Mouse (Mus musculus) midbrain, embryonic 14.5 days (tissue): ENCODE measurements around the gene C530008M17Rik. TPM values are rescaled to one million over a fixed set of nuclear protein-coding genes. Genes with fewer than 3 reads are reported as not detected.

Experiments used
- ATAC-seq: fragments of 200-750 bp; cut with Nextera tagmentation; 2 replicates; pipeline ENCODE4 v1.8.0; 2017; ENCODE audit warnings: moderate number of reproducible peaks, moderate library complexity; ENCODE audit not compliant: low FRiP score, low TSS enrichment
- DNase-seq: peaks from one replicate; pipeline ENCODE4 v3.0.0-alpha.2; 2015
- H3K27ac ChIP-seq: fragments of 300-500 bp; sonication (generic); replicated peaks from 2 replicates; pipeline ENCODE4 v1.5.1; 2014; ENCODE audit warnings: mild to moderate bottlenecking, low read depth, low read length, moderate library complexity
- H3K27me3 ChIP-seq: fragments of 300-500 bp; sonication (generic); 2 replicates; pipeline ENCODE4 v1.6.1; 2014; ENCODE audit warnings: low read length, control low read depth, mixed read lengths; ENCODE audit not compliant: control insufficient read depth, insufficient read depth
- H3K36me3 ChIP-seq: fragments of 300-500 bp; sonication (generic); 2 replicates; pipeline ENCODE4 v1.6.1; 2014; ENCODE audit warnings: low read length, control low read depth; ENCODE audit not compliant: control insufficient read depth, insufficient read depth
- H3K4me1 ChIP-seq: fragments of 300-500 bp; sonication (generic); 2 replicates; pipeline ENCODE4 v1.6.1; 2014; ENCODE audit warnings: mild to moderate bottlenecking, antibody characterized with exemption, low read length, control low read depth; ENCODE audit not compliant: control insufficient read depth, insufficient read depth
- H3K4me2 ChIP-seq: fragments of 300-500 bp; sonication (generic); 2 replicates; pipeline ENCODE4 v1.6.1; 2014; ENCODE audit warnings: mild to moderate bottlenecking, low read length, moderate library complexity
- H3K4me3 ChIP-seq: fragments of 300-500 bp; sonication (generic); replicated peaks from 2 replicates; pipeline ENCODE4 v1.5.1; 2014; ENCODE audit warnings: low read depth, low read length
- H3K9ac ChIP-seq: fragments of 300-500 bp; sonication (generic); replicated peaks from 2 replicates; pipeline ENCODE4 v1.6.1; 2014; ENCODE audit warnings: mild to moderate bottlenecking, low read length, moderate library complexity
- H3K9me3 ChIP-seq: fragments of 300-500 bp; sonication (generic); 2 replicates; pipeline ENCODE4 v1.6.1; 2016; ENCODE audit warnings: low read length, control low read depth, mixed read lengths; ENCODE audit not compliant: control insufficient read depth
- WGBS: fragments of 180-500 bp; shearing (Covaris S2); extraction: QIAGEN DNeasy Blood & Tissue Kit; methylation state at CpG from one replicate; pipeline ENCODE4 v1.1.7; 2014; 5-methylcytosine and 5-hydroxymethylcytosine counted together
- polyA plus RNA-seq: library from polyadenylated mRNA; unstranded; fragments of >200 nt; fragmentation: Nextera tagmentation; extraction: Ambion mirVana; gene quantifications from 2 replicates; pipeline ENCODE4 v1.2.1, GENCODE M21; 2014

Gene C530008M17Rik
- polyA plus RNA-seq, 1 experiment from 2014 or later, result 60.0 TPM

- H3K27ac ChIP-seq, result no peak overlapping the region
- ATAC-seq (no peak), DNase-seq (no peak)
- peaks cover 50% of the 10 kb centered on the region for H3K36me3 ChIP-seq
- no peaks in the 10 kb centered on the region for H3K9me3 ChIP-seq
- no peaks in the 10 kb centered on the region for H3K4me1 ChIP-seq
- H3K27me3 ChIP-seq, result no peaks in the 10 kb centered on the region
- 94% methylated on average over 25 of the region's 25 CpGs for WGBS
- no peak overlapping the region for H3K4me3 ChIP-seq
- no peak overlapping the region for H3K4me2 ChIP-seq
- no peak overlapping the region for H3K9ac ChIP-seq
These were observed 219.9 kb downstream of the C530008M17Rik start for GRCm38 (mm10) chr5:76876106-76876758.

GRCm38 (mm10) chr5:76884107-76884506 lies 227.8 kb downstream of the C530008M17Rik start:
- ATAC-seq (no peak), DNase-seq (no peak)
- Histone ChIP-seq H3K36me3 (peaks cover 52% of the 10 kb centered on the region), H3K4me2 (no peak overlapping the region), H3K4me3 (no peak overlapping the region), H3K9me3 (no peaks in the 10 kb centered on the region), H3K4me1 (no peaks in the 10 kb centered on the region), H3K27ac (no peak overlapping the region), H3K27me3 (no peaks in the 10 kb centered on the region), H3K9ac (no peak overlapping the region)
- 92% methylated on average over 1 of the region's 1 CpGs for WGBS

DNA sequence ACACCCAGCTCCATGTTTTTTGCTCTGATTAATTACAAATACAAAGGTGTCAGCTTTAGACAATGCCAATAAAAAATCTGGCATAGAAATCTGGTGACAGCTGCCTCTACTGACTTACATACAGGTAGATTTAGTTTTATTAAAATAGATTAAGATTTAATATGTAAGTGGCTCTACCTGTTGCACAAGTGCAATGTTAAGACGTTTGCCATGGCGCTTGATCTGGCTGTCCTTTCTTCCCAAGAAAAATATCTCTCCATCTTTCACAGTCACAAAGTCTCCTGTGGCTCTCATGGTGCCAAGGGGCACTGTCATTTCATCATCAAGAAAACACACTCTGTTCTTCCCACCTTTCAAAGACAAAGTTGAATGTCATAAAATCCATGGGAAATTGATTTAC lies 230.7 kb downstream of the C530008M17Rik start:
- ATAC-seq (no peak), DNase-seq (no peak)
- no peak overlapping the region for H3K4me2 ChIP-seq
- no peak overlapping the region for H3K27ac ChIP-seq
- H3K9ac ChIP-seq, result no peak overlapping the region
- no peaks in the 10 kb centered on the region for H3K27me3 ChIP-seq
- no peaks in the 10 kb centered on the region for H3K9me3 ChIP-seq
- no peak overlapping the region for H3K4me3 ChIP-seq
- H3K4me1 ChIP-seq, result no peaks in the 10 kb centered on the region
- 95% methylated on average over 2 of the region's 2 CpGs for WGBS
- peaks cover 70% of the 10 kb centered on the region for H3K36me3 ChIP-seq

GRCm38 (mm10) chr5:76892608-76893007 lies 236.3 kb downstream of the C530008M17Rik start:
- H3K27me3 ChIP-seq, result no peaks in the 10 kb centered on the region
- no peaks in the 10 kb centered on the region for H3K9me3 ChIP-seq
- H3K9ac ChIP-seq, result no peak overlapping the region
- DNase-seq (no peak), ATAC-seq (no peak)
- peaks cover 55% of the 10 kb centered on the region for H3K36me3 ChIP-seq
- H3K4me3 ChIP-seq, result no peak overlapping the region
- no peak overlapping the region for H3K27ac ChIP-seq
- no peaks in the 10 kb centered on the region for H3K4me1 ChIP-seq
- no peak overlapping the region for H3K4me2 ChIP-seq
- WGBS, result 90% methylated on average over 2 of the region's 2 CpGs

DNA sequence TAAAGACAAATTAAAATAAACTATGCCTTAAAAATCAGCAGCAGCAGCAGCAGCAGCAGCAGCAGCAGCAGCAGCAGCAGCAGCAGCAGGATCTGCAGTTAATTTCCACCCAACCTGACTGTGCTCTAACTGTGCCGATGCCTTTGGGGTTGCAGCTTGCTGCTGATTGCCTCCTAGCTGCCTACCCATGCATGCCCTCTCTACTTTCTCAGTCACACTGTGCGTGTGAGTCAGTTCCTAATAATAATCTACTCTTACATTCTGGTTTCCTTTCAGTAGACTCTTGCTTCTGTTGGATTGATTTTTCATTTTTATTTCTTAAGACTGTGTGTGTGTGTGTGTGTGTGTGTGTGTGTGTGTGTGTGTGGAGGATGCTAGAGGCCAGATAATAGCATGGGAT lies 236.8 kb downstream of the C530008M17Rik start:
- DNase-seq (no peak), ATAC-seq (no peak)
- H3K4me3 ChIP-seq, result no peak overlapping the region
- H3K9ac ChIP-seq, result no peak overlapping the region
- WGBS, result 93% methylated on average over 2 of the region's 2 CpGs
- no peaks in the 10 kb centered on the region for H3K4me1 ChIP-seq
- no peaks in the 10 kb centered on the region for H3K9me3 ChIP-seq
- H3K36me3 ChIP-seq, result peaks cover 52% of the 10 kb centered on the region
- H3K27me3 ChIP-seq, result no peaks in the 10 kb centered on the region
- no peak overlapping the region for H3K27ac ChIP-seq
- H3K4me2 ChIP-seq, result no peak overlapping the region

DNA sequence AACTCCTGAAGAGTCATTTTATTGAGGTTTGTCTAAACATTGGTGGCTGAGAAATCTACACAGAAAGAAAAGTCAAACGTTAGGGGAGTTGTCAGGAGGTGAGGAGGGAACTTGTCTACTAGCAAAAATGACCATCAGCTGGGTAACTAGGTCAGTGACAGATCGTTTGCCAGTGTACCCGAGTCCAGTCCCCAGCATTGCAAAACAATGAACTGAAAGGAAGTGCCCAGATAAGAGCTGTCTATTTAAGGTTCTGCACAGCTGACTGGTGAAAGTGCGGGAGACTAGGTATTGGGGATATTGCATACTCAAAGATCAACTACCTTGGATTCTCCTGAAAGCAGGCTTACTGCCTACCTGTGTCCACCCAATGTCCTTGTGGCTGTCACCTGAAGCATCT lies 245.8 kb downstream of the C530008M17Rik start:
- 84% methylated on average over 4 of the region's 4 CpGs for WGBS
- H3K4me1 ChIP-seq, result no peaks in the 10 kb centered on the region
- DNase-seq, result no peak
- H3K36me3 ChIP-seq, result 0 out of 2 replicates have a peak, but pooled peaks cover 4% of the 10 kb centered on the region
- H3K9me3 ChIP-seq, result no peaks in the 10 kb centered on the region
- ATAC-seq, result no peak
- H3K27me3 ChIP-seq, result no peaks in the 10 kb centered on the region
- H3K4me3 ChIP-seq, result no peak overlapping the region
- H3K27ac ChIP-seq, result no peak overlapping the region
- no peak overlapping the region for H3K9ac ChIP-seq
- no peak overlapping the region for H3K4me2 ChIP-seq

DNA sequence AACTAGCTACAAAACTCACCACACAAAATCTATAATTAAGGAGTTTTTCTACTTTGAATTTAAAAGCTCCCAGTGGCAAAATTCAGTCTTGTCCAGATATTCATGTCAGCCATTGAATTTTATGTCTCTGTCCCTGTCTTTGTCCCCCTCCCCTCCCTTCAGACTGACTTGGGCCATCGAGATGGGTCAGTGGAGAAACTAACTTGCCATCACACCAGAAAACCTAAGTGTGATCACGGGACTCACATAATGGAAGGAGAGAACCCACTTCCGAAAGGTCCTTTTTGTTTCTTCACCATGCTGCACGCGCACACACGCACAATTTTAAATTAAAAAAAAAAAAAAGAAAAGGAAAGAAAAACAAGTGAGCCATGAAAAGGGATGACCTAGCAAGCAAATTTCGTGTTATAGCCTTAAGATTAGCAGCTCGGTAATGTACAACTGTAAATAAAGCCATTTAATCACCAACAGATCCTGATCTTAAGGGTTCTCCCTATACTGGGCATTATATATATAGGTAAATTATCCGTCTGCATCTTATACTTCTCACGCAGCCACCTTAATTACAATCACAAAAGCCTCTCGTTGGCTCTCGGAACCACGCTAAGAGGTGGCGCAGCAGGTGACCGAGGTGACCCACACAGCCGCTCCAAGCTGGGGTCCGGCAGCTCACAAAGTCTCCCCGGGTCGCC lies 248.5 kb downstream of the C530008M17Rik start:
- DNase-seq, result no peak
- 2% methylated on average over 19 of the region's 19 CpGs for WGBS

GRCm38 (mm10) chr5:76905405-76906154 lies 249.3 kb downstream of the C530008M17Rik start, which contains the start of gene Aasdh:
TSS of gene Aasdh (minus strand) at chr5:76905514.
- peak; percentile 99 for ATAC-seq
- Histone ChIP-seq H3K27ac (peak within 1 kb of the TSS; percentile 83), H3K27me3 (no peaks in the 10 kb centered on the region), H3K9me3 (no peaks in the 10 kb centered on the region), H3K4me3 (peak within 1 kb of the TSS; percentile 75), H3K4me1 (no peaks in the 10 kb centered on the region), H3K36me3 (no peaks in the 10 kb centered on the region), H3K9ac (peak within 1 kb of the TSS; percentile 68), H3K4me2 (peak within 1 kb of the TSS; percentile 64)
- under 1% methylated on average over 47 of the region's 47 CpGs for WGBS
- DNase-seq, result peak; percentile 99

More for the DNA sequence above, 248.5 kb downstream of the C530008M17Rik start:
- H3K27me3 ChIP-seq, result no peaks in the 10 kb centered on the region
- 0 out of 2 replicates have a peak, but pooled peaks cover 3% of the 10 kb centered on the region for H3K36me3 ChIP-seq
- no peak; the same call in 1 of the 2 replicates for ATAC-seq
- peak overlapping the region; percentile 83 for H3K27ac ChIP-seq
- H3K9ac ChIP-seq, result peak overlapping the region; percentile 68
- H3K4me2 ChIP-seq, result peak overlapping the region; percentile 64
- H3K4me1 ChIP-seq, result no peaks in the 10 kb centered on the region
- peak overlapping the region; percentile 75 for H3K4me3 ChIP-seq
- no peaks in the 10 kb centered on the region for H3K9me3 ChIP-seq
